Mouse (Mus musculus): Measurements from ENCODE around the gene Smap1. TPM values are rescaled to one million over a fixed set of nuclear protein-coding genes. Genes with fewer than 3 reads are reported as not detected.

Gene Smap1
- polyA plus RNA-seq, 1 experiment from 2014 or later: 93.6 TPM

DNA sequence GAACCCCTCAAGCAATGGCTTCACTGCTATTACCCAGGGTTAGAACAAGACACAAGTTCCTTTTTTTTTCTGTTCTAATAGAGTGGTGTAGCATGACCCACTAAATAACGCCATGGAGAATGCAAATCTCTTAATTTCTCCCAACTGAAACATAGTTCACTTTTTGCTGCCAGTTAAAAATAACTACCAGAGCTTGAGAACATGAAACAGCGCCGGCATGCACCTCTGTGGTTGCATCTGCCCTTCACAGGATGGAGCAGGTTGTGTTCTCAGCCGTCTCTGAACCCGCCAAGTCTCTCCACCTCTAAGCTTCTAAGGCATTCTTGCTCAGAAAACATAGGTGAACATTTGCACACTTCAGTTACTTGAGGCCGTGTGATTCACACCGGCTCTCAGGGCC, 87.9 kb downstream of the Smap1 start:
- H3K36me3 ChIP-seq (ENCODE audit: control insufficient read depth, insufficient read depth, low read length): no peaks in the 10 kb centered on the region
- H3K9me3 ChIP-seq (ENCODE audit: control insufficient read depth, low read length): no peaks in the 10 kb centered on the region
- H3K4me3 ChIP-seq (ENCODE audit: low read depth, low read length): no peak overlapping the region
- no peak for ATAC-seq (ENCODE audit: low read depth)
- no peaks in the 10 kb centered on the region for H3K27me3 ChIP-seq (ENCODE audit: control insufficient read depth, insufficient read depth, low read length)
- H3K27ac ChIP-seq (ENCODE audit: low read depth, low read length): no peak overlapping the region
- H3K4me2 ChIP-seq (ENCODE audit: low read depth, low read length): no peak overlapping the region
- no peak overlapping the region for H3K9ac ChIP-seq (replicated peaks; ENCODE audit: low read depth, low read length)
- WGBS: 69% methylated on average over 7 of the region's 7 CpGs
- H3K4me1 ChIP-seq (ENCODE audit: control insufficient read depth, insufficient read depth, low read length): peaks cover 4% of the 10 kb centered on the region; the same call in 1 of the 2 replicates

DNA sequence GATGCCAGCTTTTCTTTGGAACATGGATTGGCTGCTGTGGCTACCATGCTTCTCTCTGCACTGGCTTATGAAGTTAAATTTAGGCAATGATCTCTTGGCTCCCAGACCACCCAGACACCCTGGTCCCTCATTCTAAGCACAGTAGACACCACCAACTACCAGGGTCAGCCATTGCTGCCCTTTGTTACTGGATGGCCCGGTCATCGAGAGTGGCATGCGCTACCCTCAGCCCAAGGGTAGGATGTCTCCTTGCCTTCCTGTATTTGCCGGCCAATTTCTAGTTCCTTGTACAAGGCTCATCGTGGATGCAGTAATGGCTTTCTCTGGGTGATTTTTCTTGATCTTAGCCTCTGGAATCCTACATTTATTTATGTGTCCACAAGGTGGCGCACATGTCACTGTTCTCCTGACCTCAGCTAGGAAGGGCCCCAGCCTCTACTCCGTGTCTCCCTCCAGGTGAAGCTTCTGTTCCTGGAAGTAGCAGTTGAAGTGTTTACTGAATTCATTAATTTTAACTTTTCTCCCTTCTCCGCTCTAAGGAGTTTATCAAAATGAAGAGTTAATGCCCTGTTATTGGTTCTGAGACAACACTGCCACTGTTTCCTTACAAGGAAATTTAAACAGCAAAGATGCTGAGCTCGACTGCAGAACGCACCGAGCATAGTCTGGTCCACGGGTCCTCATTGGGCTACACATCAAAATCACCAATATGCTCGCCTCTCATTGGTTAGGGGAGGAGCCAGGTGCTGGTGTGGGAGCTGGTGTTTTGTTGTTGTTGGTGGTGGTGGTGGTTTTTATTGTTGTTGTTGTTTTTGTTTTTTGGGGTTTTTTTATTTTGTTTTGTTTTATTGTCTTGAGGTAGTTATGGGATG, 95.0 kb downstream of the Smap1 start:
- Histone ChIP-seq H3K4me1 (ENCODE audit: control insufficient read depth, insufficient read depth, low read length) (no peaks in the 10 kb centered on the region), H3K9ac (replicated peaks; ENCODE audit: low read depth, low read length) (no peak overlapping the region), H3K4me3 (ENCODE audit: low read depth, low read length) (no peak overlapping the region), H3K27me3 (ENCODE audit: control insufficient read depth, insufficient read depth, low read length) (no peaks in the 10 kb centered on the region), H3K27ac (ENCODE audit: low read depth, low read length) (no peak overlapping the region), H3K4me2 (ENCODE audit: low read depth, low read length) (no peak overlapping the region), H3K36me3 (ENCODE audit: control insufficient read depth, insufficient read depth, low read length) (no peaks in the 10 kb centered on the region), H3K9me3 (ENCODE audit: control insufficient read depth, low read length) (no peaks in the 10 kb centered on the region)
- WGBS: 45% methylated on average over 13 of the region's 13 CpGs
- peak; percentile 47 for ATAC-seq (ENCODE audit: low read depth)

GRCm38 (mm10) chr1:23821615-23822014, 100.5 kb downstream of the Smap1 start:
- Histone ChIP-seq H3K4me3 (ENCODE audit: low read depth, low read length) (no peak overlapping the region), H3K36me3 (ENCODE audit: control insufficient read depth, insufficient read depth, low read length) (no peaks in the 10 kb centered on the region), H3K9me3 (ENCODE audit: control insufficient read depth, low read length) (no peaks in the 10 kb centered on the region), H3K27me3 (ENCODE audit: control insufficient read depth, insufficient read depth, low read length) (no peaks in the 10 kb centered on the region), H3K9ac (replicated peaks; ENCODE audit: low read depth, low read length) (no peak overlapping the region), H3K27ac (ENCODE audit: low read depth, low read length) (no peak overlapping the region), H3K4me2 (ENCODE audit: low read depth, low read length) (no peak overlapping the region), H3K4me1 (ENCODE audit: control insufficient read depth, insufficient read depth, low read length) (no peaks in the 10 kb centered on the region)
- ATAC-seq (ENCODE audit: low read depth): no peak
- WGBS: 77% methylated on average over 5 of the region's 5 CpGs

DNA sequence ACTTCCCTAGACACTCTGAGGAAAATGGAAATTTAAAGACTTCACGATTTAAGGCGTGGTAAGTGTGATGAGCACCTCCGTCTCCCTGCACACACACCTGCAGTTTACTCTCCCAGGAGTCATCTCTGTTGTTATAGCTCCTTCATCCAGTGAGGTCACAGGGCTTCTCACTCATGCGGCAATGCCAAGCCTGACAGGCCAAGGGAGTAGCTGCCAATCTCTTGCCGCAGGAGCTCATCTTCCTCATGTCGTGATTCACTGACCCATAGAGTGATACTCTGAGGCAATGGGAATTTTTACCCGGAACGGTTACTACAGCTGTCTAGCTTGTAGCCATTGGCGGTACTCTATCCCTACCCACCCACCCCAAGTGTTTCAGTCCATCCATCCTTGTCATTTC, 123.8 kb downstream of the Smap1 start:
- ATAC-seq (ENCODE audit: low read depth): no peak
- no peak overlapping the region for H3K27ac ChIP-seq (ENCODE audit: low read depth, low read length)
- no peak overlapping the region for H3K9ac ChIP-seq (replicated peaks; ENCODE audit: low read depth, low read length)
- H3K4me1 ChIP-seq (ENCODE audit: control insufficient read depth, insufficient read depth, low read length): no peaks in the 10 kb centered on the region
- no peaks in the 10 kb centered on the region for H3K27me3 ChIP-seq (ENCODE audit: control insufficient read depth, insufficient read depth, low read length)
- 88% methylated on average over 9 of the region's 9 CpGs for WGBS
- no peak overlapping the region for H3K4me3 ChIP-seq (ENCODE audit: low read depth, low read length)
- no peaks in the 10 kb centered on the region for H3K36me3 ChIP-seq (ENCODE audit: control insufficient read depth, insufficient read depth, low read length)
- no peaks in the 10 kb centered on the region for H3K9me3 ChIP-seq (ENCODE audit: control insufficient read depth, low read length)
- H3K4me2 ChIP-seq (ENCODE audit: low read depth, low read length): no peak overlapping the region

Other genes with a start within 250 kb of the Smap1 start
- gene B3gat2, start 160.6 kb downstream of the Smap1 start, polyA plus RNA-seq (2014; fragmentation: Nextera tagmentation; extraction: Ambion mirVana): 29.3 and 34.7 TPM in 2 replicates
- gene Sdhaf4, start 83.3 kb upstream of the Smap1 start, polyA plus RNA-seq (2014; fragmentation: Nextera tagmentation; extraction: Ambion mirVana): 97.6 and 108 TPM in 2 replicates
- 30.0 and 34.9 TPM in 2 replicates for gene Fam135a, start 178.0 kb upstream of the Smap1 start, polyA plus RNA-seq (2014; fragmentation: Nextera tagmentation; extraction: Ambion mirVana)

All from neural tube, embryonic 14.5 days (tissue).